Mouse (Mus musculus) brown adipose tissue, adult 24 weeks (tissue): ENCODE results near the gene Lrch1. TPM values are rescaled to one million over a fixed set of nuclear protein-coding genes. Genes with fewer than 3 reads are reported as not detected.

Experiments used
- H3K27ac ChIP-seq: fragments of 200-500 bp; replicated peaks from 2 replicates; pipeline ENCODE4 v1.5.1; 2012; ENCODE audit warnings: low read depth, mild to moderate bottlenecking, low read length
- H3K4me1 ChIP-seq: fragments of 200-500 bp; 2 replicates; pipeline ENCODE4 v1.6.1; 2012; ENCODE audit warnings: low read length, mixed read lengths; ENCODE audit not compliant: control insufficient read depth, insufficient read depth, insufficient read length
- H3K4me3 ChIP-seq: fragments of 200-500 bp; 2 replicates; pipeline ENCODE4 v1.5.1; 2012; ENCODE audit warnings: low read depth, mild to moderate bottlenecking, low read length, moderate library complexity; ENCODE audit not compliant: insufficient read depth
- polyA plus RNA-seq: library from polyadenylated mRNA; stranded (reverse); fragments of >200 nt; gene quantifications from 2 replicates; pipeline ENCODE4 v1.2.4, GENCODE M21; 2012; ENCODE audit not compliant: missing spikeins, insufficient read depth, insufficient read length

The Lrch1 gene
- polyA plus RNA-seq: 3.8 and 7.1 TPM in 2 replicates

DNA sequence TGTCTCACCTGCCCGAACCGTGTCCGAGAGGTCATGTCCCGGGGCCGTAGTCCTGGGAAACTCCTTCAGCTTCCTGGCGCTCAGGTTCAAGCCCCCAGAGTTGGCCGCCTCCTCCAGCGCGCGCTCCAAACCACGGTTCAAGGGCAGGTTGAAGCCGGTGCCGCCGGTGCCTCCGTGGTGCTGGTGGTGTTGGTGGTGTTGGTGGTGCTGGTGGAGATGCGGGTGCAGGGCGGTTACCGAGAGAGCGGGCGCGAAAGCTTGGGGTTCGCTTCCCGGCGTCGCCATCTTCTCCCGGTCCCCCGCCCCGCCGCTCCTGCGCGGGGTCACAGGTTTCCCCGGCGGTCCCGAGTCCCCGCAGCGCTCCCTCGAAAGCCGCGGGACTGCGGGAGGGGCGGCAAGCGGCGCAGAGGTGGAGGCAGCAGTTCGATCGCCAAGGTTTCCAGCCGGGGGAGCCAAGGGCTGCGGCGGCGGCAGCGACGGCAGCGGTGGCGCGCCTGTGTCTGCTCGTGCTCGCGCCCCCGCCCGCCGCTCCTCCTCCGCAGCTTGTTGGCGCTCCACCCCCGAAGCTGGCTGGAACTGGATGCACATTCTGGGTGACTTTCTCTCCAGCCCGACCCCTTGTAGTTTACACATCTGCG is at the start of gene Lrch1:
Gene Lrch1 (minus strand): TSS at position 501 of the 638 bp plus-strand sequence.
- Histone ChIP-seq H3K4me3 (peak within 1 kb of the TSS; percentile 100), H3K27ac (peak within 1 kb of the TSS; percentile 89), H3K4me1 (peaks cover 11% of the 10 kb centered on the region)

DNA sequence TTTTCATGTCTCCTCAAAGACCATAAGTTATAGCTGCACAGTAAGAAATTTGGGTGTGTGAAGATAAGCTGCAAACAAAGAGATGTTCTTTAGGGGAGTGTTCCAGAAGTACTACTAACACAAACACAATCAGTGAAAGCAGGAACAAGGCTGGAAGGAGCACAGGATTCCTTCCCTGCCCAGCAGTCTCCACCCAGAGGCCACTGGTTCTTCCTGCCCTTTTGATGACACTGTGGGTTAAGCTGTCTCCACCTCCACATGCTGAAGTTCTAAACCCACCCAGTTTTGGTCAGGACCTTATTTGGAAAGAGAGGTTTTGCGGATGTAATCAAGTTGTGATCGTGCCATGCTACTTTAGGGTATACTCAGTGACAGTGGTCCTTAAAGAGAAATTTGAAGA is 49.4 kb upstream of the Lrch1 start:
- H3K27ac ChIP-seq: no peak overlapping the region
- no peak overlapping the region for H3K4me3 ChIP-seq
- H3K4me1 ChIP-seq: no peaks in the 10 kb centered on the region

- Histone ChIP-seq H3K4me1 (no peaks in the 10 kb centered on the region), H3K4me3 (no peak overlapping the region), H3K27ac (no peak overlapping the region)
Measured at GRCm38 (mm10) chr14:74996556-74996955, 48.9 kb upstream of the Lrch1 start.

- Histone ChIP-seq H3K4me1 (no peaks in the 10 kb centered on the region), H3K4me3 (no peak overlapping the region), H3K27ac (no peak overlapping the region)
Measured at GRCm38 (mm10) chr14:74990504-74990903, 42.8 kb upstream of the Lrch1 start.

GRCm38 (mm10) chr14:74989909-74990308 is 42.2 kb upstream of the Lrch1 start:
- H3K4me1 ChIP-seq: no peaks in the 10 kb centered on the region
- H3K27ac ChIP-seq: no peak overlapping the region
- no peak overlapping the region for H3K4me3 ChIP-seq

DNA sequence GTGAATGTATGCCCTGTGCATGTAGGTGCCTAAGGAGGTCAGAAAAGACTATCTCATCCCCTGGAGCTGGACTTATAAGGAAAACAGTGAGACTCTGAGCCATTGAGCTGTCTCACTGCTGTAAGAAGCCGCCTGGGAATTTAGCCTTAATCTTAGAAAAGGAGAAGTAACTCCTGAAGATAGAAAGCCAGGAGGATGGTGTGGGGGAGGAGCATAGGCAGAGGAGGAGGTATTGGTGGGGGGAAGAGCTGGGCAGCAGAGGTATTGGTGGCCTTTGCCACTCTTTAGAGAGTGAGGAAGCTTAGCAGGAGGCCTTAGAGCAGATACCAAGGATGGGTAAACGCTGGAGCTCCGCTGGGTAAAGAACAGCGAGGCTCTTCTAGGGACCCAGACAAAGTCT is 41.6 kb upstream of the Lrch1 start:
- H3K27ac ChIP-seq: no peak overlapping the region
- no peak overlapping the region for H3K4me3 ChIP-seq
- no peaks in the 10 kb centered on the region for H3K4me1 ChIP-seq

- no peaks in the 10 kb centered on the region for H3K4me1 ChIP-seq
- no peak overlapping the region for H3K4me3 ChIP-seq
- H3K27ac ChIP-seq: no peak overlapping the region
Measured at GRCm38 (mm10) chr14:74986527-74986926, 38.9 kb upstream of the Lrch1 start.

- Histone ChIP-seq H3K4me3 (no peak overlapping the region), H3K27ac (no peak overlapping the region), H3K4me1 (no peaks in the 10 kb centered on the region)
Measured at GRCm38 (mm10) chr14:74985658-74986057, 38.0 kb upstream of the Lrch1 start.

GRCm38 (mm10) chr14:74984817-74985391 is 37.2 kb upstream of the Lrch1 start:
- Histone ChIP-seq H3K4me3 (no peak overlapping the region), H3K27ac (no peak overlapping the region), H3K4me1 (no peaks in the 10 kb centered on the region)

- H3K4me1 ChIP-seq: no peaks in the 10 kb centered on the region
Measured at GRCm38 (mm10) chr14:74983079-74983478, 35.4 kb upstream of the Lrch1 start.

GRCm38 (mm10) chr14:74981016-74981415 is 33.3 kb upstream of the Lrch1 start:
- peaks cover 7% of the 10 kb centered on the region for H3K4me1 ChIP-seq
- no peak overlapping the region for H3K27ac ChIP-seq
- no peak overlapping the region for H3K4me3 ChIP-seq

More at GRCm38 (mm10) chr14:74983079-74983478, 35.4 kb upstream of the Lrch1 start:
- no peak overlapping the region for H3K4me3 ChIP-seq
- no peak overlapping the region for H3K27ac ChIP-seq

GRCm38 (mm10) chr14:74976972-74977371 is 29.3 kb upstream of the Lrch1 start:
- Histone ChIP-seq H3K4me1 (peaks cover 23% of the 10 kb centered on the region), H3K27ac (no peak overlapping the region), H3K4me3 (no peak overlapping the region)

DNA sequence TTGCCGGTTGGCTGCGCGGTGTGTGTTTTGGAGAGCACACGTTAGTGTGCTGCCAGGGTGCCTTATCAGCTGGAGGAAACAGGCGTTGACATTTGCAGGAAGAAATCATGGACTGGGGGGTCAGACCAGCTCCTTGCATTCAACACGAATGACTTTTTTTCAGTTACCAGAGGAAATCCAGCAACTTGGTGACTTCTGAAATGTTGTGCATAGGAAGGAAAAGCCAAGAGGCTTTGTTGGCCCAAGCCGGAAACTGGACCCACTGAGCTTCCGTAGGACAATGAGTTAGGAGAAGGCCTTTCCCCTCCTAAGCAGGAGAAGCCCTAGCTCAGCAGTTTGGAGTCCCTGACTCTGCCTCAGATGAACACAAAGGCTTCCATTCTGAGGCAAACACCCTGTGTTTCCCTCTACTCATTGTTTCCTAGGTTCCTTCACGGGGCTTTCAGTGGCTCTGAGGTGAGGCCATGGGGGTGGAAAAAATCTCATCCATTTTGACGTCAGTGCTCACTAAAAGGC is 26.5 kb upstream of the Lrch1 start:
- Histone ChIP-seq H3K4me1 (peaks cover 23% of the 10 kb centered on the region), H3K27ac (peak overlapping the region; percentile 83), H3K4me3 (no peak overlapping the region)

GRCm38 (mm10) chr14:74972687-74973086 is 25.0 kb upstream of the Lrch1 start:
- Histone ChIP-seq H3K27ac (no peak overlapping the region), H3K4me3 (no peak overlapping the region), H3K4me1 (peaks cover 23% of the 10 kb centered on the region)

GRCm38 (mm10) chr14:74972216-74972615 is 24.5 kb upstream of the Lrch1 start:
- H3K4me1 ChIP-seq: peaks cover 23% of the 10 kb centered on the region
- 0 out of 2 replicates have a peak overlapping the region, but pooled peaks have one; percentile 1 for H3K27ac ChIP-seq
- H3K4me3 ChIP-seq: no peak overlapping the region

GRCm38 (mm10) chr14:74963402-74963764 is 15.7 kb upstream of the Lrch1 start:
- Histone ChIP-seq H3K4me3 (no peak overlapping the region), H3K4me1 (no peaks in the 10 kb centered on the region), H3K27ac (no peak overlapping the region)
